Mouse (Mus musculus) C2C12 (cell line): ENCODE measurements around the gene Arih1. TPM values are rescaled to one million over a fixed set of nuclear protein-coding genes. Genes with fewer than 3 reads are reported as not detected.

Source experiments
- H3K27me3 ChIP-seq: one replicate; pipeline ENCODE4 v1.6.1; 2011; ENCODE audit not compliant: control insufficient read depth, insufficient read depth, insufficient read length
- H3K36me3 ChIP-seq: one replicate; pipeline ENCODE4 v1.6.1; 2011; ENCODE audit not compliant: control insufficient read depth, insufficient read depth
- H3K4me3 ChIP-seq: one replicate; pipeline ENCODE4 v1.5.1; 2011; ENCODE audit warnings: mild to moderate bottlenecking, control low read depth; ENCODE audit not compliant: poor library complexity, insufficient read depth, severe bottlenecking
- H3K79me2 ChIP-seq: one replicate; pipeline ENCODE4 v1.6.1; 2011; ENCODE audit not compliant: control insufficient read depth, insufficient read depth
- H3K79me3 ChIP-seq: one replicate; pipeline ENCODE4 v1.6.1; 2011; ENCODE audit warnings: low read depth, control low read depth
- H3ac ChIP-seq: one replicate; pipeline ENCODE3; 2011; ENCODE audit warnings: low read depth; ENCODE audit not compliant: control insufficient read depth, insufficient read length
- CEBPB ChIP-seq: IDR thresholded peaks from one replicate; pipeline ENCODE4 v1.6.1; 2011; ENCODE audit warnings: low read depth, mild to moderate bottlenecking, control low read depth, moderate library complexity
- CTCF ChIP-seq: IDR thresholded peaks from one replicate; pipeline ENCODE4 v1.5.1; 2011; ENCODE audit not compliant: control insufficient read depth, insufficient read depth, insufficient read length
- FOSL1 ChIP-seq: IDR thresholded peaks from one replicate; pipeline ENCODE4 v1.8.0; 2011; ENCODE audit warnings: mild to moderate bottlenecking, low read length; ENCODE audit not compliant: poor library complexity, insufficient read depth, severe bottlenecking
- MAX ChIP-seq: IDR thresholded peaks from one replicate; pipeline ENCODE4 v1.6.1; 2011; ENCODE audit warnings: mild to moderate bottlenecking, control low read depth
- MYOD1 ChIP-seq: IDR thresholded peaks from one replicate; pipeline ENCODE4 v1.6.1; 2011; ENCODE audit warnings: low read depth; ENCODE audit not compliant: control insufficient read depth, insufficient read length
- MYOG ChIP-seq: IDR thresholded peaks from one replicate; pipeline ENCODE4 v1.6.1; 2011; ENCODE audit not compliant: control insufficient read depth, insufficient read length; ENCODE audit errors: extremely low read depth
- USF1 ChIP-seq: IDR thresholded peaks from one replicate; pipeline ENCODE4 v1.6.1; 2011; ENCODE audit warnings: low read depth, mild to moderate bottlenecking, control low read depth, moderate library complexity
- polyA plus RNA-seq: library from polyadenylated mRNA; unstranded; fragments of >200 nt; fragmentation: generic; extraction: Trizol; gene quantifications from one replicate; pipeline ENCODE4 v1.2.1, GENCODE M21; 2012; ENCODE audit warnings: missing spikeins

The Arih1 gene
- polyA plus RNA-seq, 1 experiment: 25.4 TPM

DNA sequence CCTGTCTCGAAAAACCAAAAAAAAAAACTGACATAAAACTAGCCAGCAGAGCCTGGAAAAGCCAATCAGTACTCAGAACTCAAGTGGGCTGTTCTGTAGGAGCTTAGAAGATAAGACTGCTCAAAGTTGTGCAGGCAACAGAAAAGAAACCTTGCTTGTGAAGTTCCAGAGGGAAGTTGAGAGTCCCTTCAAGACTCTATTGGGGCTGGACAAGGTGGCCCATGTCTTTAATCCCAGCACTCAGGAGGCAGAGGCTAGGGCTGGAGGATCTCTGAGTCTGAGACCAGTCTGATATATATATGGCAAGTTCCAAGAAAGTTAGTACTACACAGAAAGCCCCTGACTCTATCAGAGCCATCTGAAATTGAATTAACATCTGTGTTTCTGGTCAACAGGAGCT, 28.0 kb downstream of the Arih1 start:
- peaks cover 87% of the 10 kb centered on the region for H3K79me3 ChIP-seq
- H3K27me3 ChIP-seq: no peaks in the 10 kb centered on the region
- TF ChIP-seq CEBPB: no peak
- H3K36me3 ChIP-seq: peaks cover 18% of the 10 kb centered on the region
- no peak overlapping the region for H3ac ChIP-seq
- H3K79me2 ChIP-seq: peaks cover 100% of the 10 kb centered on the region
- H3K4me3 ChIP-seq: no peak overlapping the region

DNA sequence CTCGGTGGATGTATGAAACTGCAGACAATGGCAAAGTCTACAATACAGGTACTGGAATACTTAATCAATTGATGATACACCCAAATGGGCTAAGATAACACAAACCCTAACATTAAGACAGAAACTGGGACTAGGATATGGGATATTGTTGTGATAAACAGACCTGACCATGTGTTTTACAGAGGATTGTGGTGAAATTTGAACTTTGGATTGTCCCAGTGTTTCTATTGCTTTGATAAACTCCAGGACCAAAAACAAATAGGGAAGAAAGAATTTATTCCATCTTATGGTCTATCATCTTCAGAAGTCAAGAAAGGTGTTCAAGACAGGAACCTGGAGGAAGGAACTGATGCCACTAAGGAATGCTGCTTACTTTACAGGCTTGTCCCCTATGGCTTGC, 28.7 kb downstream of the Arih1 start:
- no peak overlapping the region for H3ac ChIP-seq
- H3K36me3 ChIP-seq: peaks cover 23% of the 10 kb centered on the region
- peaks cover 83% of the 10 kb centered on the region for H3K79me3 ChIP-seq
- no peak for TF ChIP-seq MYOD1
- no peak for TF ChIP-seq FOSL1
- TF ChIP-seq CEBPB: no peak
- TF ChIP-seq MYOG: no peak
- no peak for TF ChIP-seq USF1
- TF ChIP-seq CTCF: no peak
- TF ChIP-seq MAX: no peak
- no peaks in the 10 kb centered on the region for H3K27me3 ChIP-seq
- peaks cover 99% of the 10 kb centered on the region for H3K79me2 ChIP-seq
- H3K4me3 ChIP-seq: no peak overlapping the region

- Histone ChIP-seq H3K36me3 (peaks cover 26% of the 10 kb centered on the region), H3ac (no peak overlapping the region), H3K79me3 (peaks cover 78% of the 10 kb centered on the region), H3K27me3 (no peaks in the 10 kb centered on the region), H3K4me3 (no peak overlapping the region), H3K79me2 (peaks cover 96% of the 10 kb centered on the region)
- no peak for TF ChIP-seq FOSL1
- TF ChIP-seq CEBPB: no peak
- no peak for TF ChIP-seq MYOD1
- no peak for TF ChIP-seq MAX
- no peak for TF ChIP-seq CTCF
- TF ChIP-seq USF1: no peak
- TF ChIP-seq MYOG: no peak
Observed at GRCm38 (mm10) chr9:59455404-59456068, 30.9 kb downstream of the Arih1 start.

DNA sequence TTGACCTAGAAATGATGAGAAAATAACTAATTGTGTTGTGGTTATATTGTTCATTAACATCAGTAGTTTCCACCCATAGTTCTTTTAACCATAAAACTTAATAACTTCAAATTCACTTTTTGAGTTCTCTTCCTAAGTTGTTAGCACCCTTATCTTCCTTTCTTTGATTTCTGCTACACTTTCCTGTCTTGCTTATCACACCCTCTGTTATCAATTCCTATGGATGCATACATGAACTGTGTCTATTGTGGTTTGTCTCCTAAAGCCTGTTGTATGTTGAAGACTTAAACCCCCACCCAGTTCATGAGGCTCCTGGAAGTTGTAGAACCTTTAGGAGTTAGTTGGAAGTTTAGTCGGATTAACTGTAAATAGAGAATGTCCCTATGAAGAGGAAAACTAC, 52.7 kb downstream of the Arih1 start:
- Histone ChIP-seq H3K36me3 (peaks cover 24% of the 10 kb centered on the region), H3K4me3 (no peak overlapping the region), H3K27me3 (no peaks in the 10 kb centered on the region), H3K79me2 (peaks cover 96% of the 10 kb centered on the region), H3ac (no peak overlapping the region), H3K79me3 (peaks cover 69% of the 10 kb centered on the region)
- no peak for TF ChIP-seq MYOG
- no peak for TF ChIP-seq USF1
- TF ChIP-seq CTCF: no peak
- no peak for TF ChIP-seq CEBPB
- TF ChIP-seq FOSL1: no peak
- TF ChIP-seq MAX: no peak
- no peak for TF ChIP-seq MYOD1

DNA sequence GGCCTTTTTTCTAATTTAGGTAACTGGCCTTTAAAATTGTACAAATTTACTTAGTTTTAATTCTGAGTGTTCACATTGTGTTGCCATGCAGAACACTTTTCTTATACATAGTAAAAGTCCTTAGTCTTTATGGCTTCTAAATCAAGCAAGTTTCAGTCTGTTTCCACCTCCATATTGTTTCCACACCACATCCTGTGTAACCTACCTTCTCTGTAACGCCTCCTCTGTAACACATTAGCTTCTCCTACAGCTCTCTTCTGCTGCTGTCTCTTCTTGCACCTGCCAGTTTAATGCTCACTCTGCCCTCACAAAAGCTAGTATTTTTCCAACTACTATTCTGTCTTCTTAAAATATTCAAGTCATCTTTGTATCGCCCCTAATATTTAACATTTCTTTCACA, 54.8 kb downstream of the Arih1 start:
- no peak overlapping the region for H3ac ChIP-seq
- peaks cover 28% of the 10 kb centered on the region for H3K36me3 ChIP-seq
- TF ChIP-seq MAX (no peak), USF1 (no peak), MYOG (no peak), CEBPB (no peak), MYOD1 (no peak), CTCF (no peak), FOSL1 (no peak)
- H3K27me3 ChIP-seq: no peaks in the 10 kb centered on the region
- peaks cover 71% of the 10 kb centered on the region for H3K79me3 ChIP-seq
- peaks cover 96% of the 10 kb centered on the region for H3K79me2 ChIP-seq
- no peak overlapping the region for H3K4me3 ChIP-seq

DNA sequence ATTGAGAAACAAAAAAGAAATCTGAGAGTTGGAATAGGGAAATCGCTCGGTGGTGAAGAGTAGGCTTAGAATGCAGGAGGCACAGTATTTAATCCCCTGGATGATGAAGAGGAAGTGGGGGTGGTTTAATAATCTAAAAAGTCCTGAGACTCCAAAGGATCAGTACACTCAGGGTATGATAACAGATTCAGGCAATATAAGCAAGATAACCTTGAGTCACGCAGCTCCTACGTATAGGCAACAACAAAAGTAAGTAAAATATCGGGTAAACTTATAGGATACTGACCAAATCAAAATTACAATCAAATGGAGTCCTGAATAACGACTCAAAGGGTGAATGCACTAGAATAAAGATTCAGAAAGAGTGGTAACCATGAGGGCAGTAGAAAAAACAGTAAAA, 65.9 kb downstream of the Arih1 start:
- peaks cover 76% of the 10 kb centered on the region for H3K79me2 ChIP-seq
- no peak overlapping the region for H3ac ChIP-seq
- H3K4me3 ChIP-seq: no peak overlapping the region
- no peaks in the 10 kb centered on the region for H3K27me3 ChIP-seq
- H3K36me3 ChIP-seq: peaks cover 12% of the 10 kb centered on the region
- TF ChIP-seq USF1 (no peak), MYOD1 (no peak), CTCF (no peak), FOSL1 (no peak), CEBPB (no peak), MAX (no peak), MYOG (no peak)
- H3K79me3 ChIP-seq: peaks cover 31% of the 10 kb centered on the region
